Mouse (Mus musculus) monocyte, adult 5-6 weeks (primary cell): ENCODE measurements around the gene Gid4. TPM values are rescaled to one million over a fixed set of nuclear protein-coding genes. Genes with fewer than 3 reads are reported as not detected.

Experiments used
- ATAC-seq: fragments of 153-309, 156-312 bp; replicated peaks from 2 replicates; pipeline ENCODE4 v1.8.0; 2017; ENCODE audit warnings: mild to moderate bottlenecking; ENCODE audit not compliant: low TSS enrichment, insufficient number of reproducible peaks, severe bottlenecking, poor library complexity, low FRiP score
- total RNA-seq: library from RNA; stranded (forward); fragments of 200-1000, 200-491, 200-594 nt; gene quantifications from 3 replicates; pipeline ENCODE4 v1.2.3, GENCODE M21; 2017

The Gid4 gene
- 8.1 to 14.6 TPM (median 11.8 TPM) in 3 replicates for total RNA-seq

GRCm38 (mm10) chr11:60416963-60417716 lies at the start of gene Gid4:
Gene Gid4 (plus strand): TSS chr11:60417145.
- ATAC-seq = peak; percentile 96

DNA sequence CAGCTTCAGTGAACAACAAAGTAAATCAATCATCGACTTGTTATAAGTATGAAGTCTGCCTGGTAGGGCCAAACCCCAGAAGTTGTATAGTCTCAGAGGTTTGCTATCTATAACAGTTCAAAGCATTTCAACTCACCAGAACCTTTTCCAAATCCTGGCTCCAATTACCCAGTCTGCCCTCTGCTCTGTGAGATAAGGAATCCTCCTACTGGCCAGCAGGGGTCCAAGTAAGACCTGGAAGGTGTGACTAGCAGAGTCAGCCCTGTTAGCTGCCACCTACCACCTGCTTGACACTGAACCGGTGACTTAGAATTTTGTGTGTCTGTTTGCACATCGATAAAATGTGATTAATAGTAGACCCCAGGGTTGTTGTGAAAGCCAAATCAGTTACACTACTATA lies 49.7 kb upstream of the Gid4 start:
- no peak for ATAC-seq

DNA sequence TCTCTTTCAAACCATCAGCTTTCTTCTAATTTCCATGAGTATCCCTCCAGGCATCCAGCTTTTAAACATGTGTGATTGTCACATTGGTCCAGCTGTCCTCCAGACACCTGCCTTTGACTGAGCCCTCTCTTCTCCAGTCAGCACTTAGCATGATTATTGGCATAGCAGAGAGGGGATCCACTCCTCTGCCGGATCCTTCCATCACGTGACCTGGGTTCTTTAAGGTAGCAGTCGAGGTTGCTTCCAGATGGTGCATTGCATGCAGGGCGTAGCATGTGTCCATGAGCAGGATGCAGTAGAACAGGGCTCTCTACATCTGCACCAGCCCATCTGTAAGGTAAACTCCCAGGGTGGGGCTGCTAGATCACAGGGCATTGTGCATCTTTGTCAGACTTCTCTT lies 48.0 kb upstream of the Gid4 start:
- ATAC-seq = no peak

DNA sequence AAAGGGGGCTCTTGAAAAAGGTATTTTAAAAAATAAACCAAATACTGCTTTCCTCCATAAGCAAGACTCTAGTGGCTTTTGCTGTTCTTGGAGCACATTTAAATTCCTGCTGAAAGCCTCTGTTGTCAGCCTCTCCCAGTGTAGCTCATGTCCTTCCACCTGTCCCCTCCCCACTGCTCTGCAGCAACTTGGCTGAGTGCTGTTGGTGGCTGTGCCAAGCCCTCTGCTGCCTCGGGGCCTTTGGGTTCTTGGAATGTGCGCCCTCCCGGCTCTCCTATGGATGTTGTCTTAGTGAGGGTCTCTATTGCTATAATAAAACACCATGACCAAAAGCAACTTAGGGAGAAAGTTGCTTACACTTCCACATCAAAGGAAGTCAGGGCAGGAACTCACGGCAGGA lies 47.5 kb upstream of the Gid4 start:
- no peak for ATAC-seq

- no peak for ATAC-seq
Measured at GRCm38 (mm10) chr11:60370431-60370830, 46.5 kb upstream of the Gid4 start.

DNA sequence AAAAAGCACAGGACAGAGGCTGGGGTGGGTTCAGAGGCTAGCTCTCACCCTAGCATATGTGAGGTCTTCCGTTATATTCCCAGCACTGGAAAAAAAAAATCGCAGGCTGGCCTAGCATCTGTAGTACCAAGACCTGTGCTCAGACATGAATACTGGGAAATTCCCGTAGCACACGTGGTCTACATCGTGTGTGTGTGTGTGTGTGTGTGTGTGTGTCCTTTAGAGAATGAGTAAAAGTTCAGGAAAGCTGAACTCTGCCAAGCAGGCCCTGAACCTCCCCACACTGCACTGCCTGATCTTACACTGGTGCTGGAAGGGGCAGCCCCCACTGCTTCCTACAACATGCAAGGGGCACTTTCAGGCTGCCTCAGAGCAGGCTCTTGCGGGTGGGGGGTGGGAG lies 42.5 kb upstream of the Gid4 start:
- ATAC-seq = no peak

DNA sequence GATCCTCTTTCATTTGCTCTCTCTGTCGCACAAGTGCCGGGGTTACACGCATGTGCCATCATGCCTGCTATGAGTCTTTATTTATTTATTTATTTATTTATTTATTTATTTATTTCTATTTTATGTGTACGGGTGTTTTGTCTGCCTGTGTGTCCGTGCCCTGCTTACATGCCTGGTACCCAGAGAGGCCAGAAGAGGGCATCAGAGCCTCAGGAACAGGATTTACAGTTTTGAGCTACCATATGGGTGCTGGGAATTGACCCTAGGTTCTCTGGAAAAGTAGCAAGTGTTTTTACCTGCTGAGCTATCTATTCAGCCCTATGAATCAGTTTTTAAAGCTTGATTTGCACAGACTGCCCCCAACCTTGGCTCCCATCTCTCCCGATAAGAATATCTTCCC lies 33.4 kb upstream of the Gid4 start:
- ATAC-seq = no peak

DNA sequence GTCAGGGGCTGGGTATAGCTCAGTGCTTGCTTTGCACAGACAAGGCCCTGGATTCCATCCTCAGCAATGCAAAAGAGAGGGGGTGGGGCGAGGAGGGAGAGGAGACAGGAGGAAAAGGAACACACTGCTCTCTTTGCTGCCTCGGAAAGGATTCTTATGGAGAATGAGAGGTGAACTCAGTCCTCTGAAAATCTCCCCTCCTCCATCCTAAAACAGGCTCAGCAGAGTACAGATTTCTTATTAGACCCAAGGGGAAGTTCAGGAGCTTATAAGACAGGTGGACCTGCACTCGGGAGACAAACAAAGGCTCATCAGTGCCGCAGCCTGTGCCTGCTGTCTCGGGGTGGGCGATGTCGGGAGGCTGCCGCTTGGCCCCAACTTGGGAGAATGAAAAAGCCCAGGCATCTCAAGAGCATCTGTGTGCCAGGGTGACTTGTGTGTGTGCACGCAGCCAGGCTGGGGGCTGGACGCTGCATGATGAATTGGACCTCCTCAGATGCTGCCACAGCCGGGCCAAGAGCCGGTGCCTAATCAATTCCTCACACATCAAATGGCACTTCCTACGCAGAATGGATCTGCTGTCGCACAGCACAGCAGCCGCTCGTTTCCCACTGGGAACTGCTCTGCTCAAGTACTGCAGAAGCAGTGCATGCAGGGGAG lies 32.1 kb upstream of the Gid4 start:
- no peak for ATAC-seq

- no peak for ATAC-seq
Measured at GRCm38 (mm10) chr11:60385946-60386345, 31.0 kb upstream of the Gid4 start.

DNA sequence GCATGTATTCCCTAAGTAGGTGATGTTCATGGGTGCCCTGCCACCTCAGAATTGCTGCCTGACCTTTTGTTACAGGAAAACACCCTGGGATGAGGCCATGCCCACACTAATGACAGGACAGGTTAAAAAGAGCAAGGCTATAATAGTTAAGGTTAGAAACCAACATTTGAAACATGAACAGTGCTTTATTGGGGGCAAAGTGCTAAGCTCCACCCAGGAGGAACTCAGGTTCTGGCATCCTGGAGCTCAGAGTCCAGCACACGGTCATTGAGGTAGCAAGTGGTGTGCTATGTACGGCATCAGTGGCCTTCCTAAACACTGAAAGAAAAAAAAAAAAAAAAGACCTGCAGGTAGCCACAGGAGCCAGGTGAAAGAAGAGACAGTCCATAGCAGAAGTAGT lies 29.0 kb upstream of the Gid4 start:
- no peak for ATAC-seq

- ATAC-seq = no peak
Measured at GRCm38 (mm10) chr11:60391346-60391745, 25.6 kb upstream of the Gid4 start.

- ATAC-seq = no peak
Measured at GRCm38 (mm10) chr11:60396546-60396945, 20.4 kb upstream of the Gid4 start.

DNA sequence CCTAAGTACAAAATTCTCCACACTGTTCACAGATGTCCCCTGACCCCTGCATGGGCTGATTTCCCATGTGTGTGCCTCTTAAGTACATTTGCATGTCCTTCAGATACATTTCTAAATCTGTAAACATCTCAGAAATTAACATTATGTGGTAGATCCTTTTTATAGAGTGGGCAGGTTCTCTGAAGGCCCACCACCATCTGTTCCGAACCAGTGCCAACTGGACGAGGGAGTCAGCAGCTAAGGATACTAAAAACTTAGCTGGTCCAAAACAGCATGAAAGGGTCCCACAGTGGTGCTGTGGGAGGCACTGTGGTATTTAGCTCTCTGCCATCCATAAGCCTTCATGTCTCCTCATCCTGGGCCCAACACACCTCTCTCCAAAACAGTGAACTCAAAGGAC lies 19.8 kb upstream of the Gid4 start:
- no peak for ATAC-seq

GRCm38 (mm10) chr11:60406606-60407005 lies 10.3 kb upstream of the Gid4 start:
- ATAC-seq = no peak

DNA sequence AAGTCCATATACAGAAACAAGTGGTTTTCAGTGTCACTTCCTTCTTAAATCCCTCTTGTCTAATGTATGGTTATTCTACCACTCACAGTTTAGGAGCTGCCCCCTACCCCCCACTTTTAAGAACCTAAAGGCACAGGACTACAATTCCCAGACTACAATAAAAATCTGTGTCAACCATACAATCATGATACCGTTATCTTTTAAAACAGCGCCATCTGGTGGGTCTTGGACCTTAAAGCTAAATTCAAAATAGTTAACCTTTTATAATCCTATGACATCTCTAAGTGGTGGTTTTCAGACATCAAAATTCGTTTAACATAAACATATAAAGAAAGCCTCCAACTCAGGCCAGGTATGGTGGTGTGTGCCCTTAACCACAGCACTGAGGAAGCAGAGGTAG lies 4.8 kb upstream of the Gid4 start:
- ATAC-seq = no peak

- ATAC-seq = no peak
Measured at GRCm38 (mm10) chr11:60412921-60413320, 4.0 kb upstream of the Gid4 start.

DNA sequence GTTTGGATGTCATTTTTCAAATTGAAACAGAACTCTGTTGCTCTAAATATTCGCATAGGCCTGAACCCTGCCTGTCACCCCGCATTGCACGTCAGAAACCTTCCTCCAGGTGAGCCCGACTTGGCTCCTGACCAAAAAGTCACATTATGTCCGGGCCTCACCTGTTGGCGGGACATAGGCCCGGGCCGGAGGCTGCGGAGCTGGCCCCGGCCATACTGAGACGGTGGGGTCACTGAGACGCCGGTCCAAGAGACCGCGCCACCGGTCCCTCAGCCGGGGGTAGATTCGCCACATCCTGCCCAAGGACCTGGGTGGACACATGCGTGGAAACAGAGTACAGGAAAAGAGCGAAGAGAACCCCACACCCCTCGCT lies 369 bp upstream of the Gid4 start:
- ATAC-seq = no peak; the same call in 1 of the 2 replicates

GRCm38 (mm10) chr11:60417717-60418472 lies 950 bp downstream of the Gid4 start, which contains the start of gene Atpaf2:
Gene Atpaf2 (minus strand): TSS chr11:60418457.
- ATAC-seq = 0 out of 2 replicates have a peak, but pooled peaks have one; percentile 10

DNA sequence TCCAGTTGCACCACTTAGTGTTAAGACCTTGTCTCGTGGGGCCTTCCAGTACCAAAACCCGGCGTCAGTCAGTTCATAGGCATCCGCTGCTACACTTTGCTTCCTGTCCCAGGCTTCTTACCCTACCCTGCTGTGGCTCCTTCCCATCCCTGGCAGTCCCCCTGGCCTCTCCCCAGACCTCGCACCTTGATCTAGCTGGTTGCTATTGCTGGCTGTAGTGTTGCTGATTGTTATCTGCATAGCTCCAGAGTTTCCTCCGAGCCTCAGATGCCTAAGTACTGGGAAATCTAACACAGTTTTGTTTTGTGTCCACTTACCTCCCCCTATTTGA lies 1.5 kb downstream of the Gid4 start:
- ATAC-seq = no peak
